Comparison of ENCODE assay signal across 11 mouse cellular contexts in the genomic region with DNA sequence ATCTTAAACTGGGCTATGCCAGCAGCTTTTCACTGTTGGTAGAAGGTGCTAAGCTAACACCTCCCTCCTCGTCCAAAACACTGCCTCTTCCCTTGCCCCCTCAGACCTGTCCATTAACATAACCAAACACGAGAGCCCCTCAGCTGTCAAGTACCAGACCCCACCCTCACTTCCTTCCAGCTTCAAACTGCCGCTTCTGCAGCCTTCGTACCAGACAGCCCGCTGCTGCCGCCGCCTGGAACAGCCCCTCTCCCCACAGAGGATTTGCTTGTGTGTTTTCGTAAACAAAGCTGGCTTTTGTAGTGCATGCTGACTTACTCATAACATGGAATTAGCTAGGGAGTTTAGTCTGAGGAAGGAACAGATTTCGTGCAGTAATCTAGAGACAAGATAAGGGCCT. TPM values are rescaled to one million over a fixed set of nuclear protein-coding genes. Genes with fewer than 3 reads are reported as not detected.
A peak's percentile ranks its signal among the peaks of the same experiment; 100 is the strongest.
DNase-seq lines count a peak whose midpoint lies in the region; ATAC-seq and TF ChIP-seq lines count a peak whose summit lies in the region.
"Had no signal": no experiment of that assay in that cellular context is flagged by ENCODE, and none has a peak within 500 bp of the region (broad histone marks: within the 10 kb centered on the region; RNA-seq: fewer than 3 reads in every experiment).

No protein-coding gene starts in this region.

- TF ChIP-seq CTCF in brain, embryonic 14.5 days (IDR thresholded peaks at IDR 0.05; ENCODE audit: borderline replicate concordance, extremely low read depth, insufficient read depth, insufficient read length): no peak

- no peak for ATAC-seq in kidney, embryonic 15.5 days (replicated peaks; ENCODE audit: low FRiP score)
- no peak for ATAC-seq in hindbrain, embryonic 13.5 days (ENCODE audit: low FRiP score)
- ATAC-seq in neural tube, embryonic 12.5 days (ENCODE audit: low FRiP score, low read depth): no peak
- no peak for ATAC-seq in erythroblast, adult 5-6 weeks (replicated peaks; ENCODE audit: low FRiP score, poor library complexity, severe bottlenecking)

- peak overlapping the region; percentile 91; the same call in 1 of the 2 replicates for H3K27ac ChIP-seq in kidney, embryonic 15.5 days
- peak overlapping the region; percentile 61 for H3K27ac ChIP-seq in hindbrain, embryonic 13.5 days
- no peak overlapping the region for H3K27ac ChIP-seq in neural tube, embryonic 12.5 days
- H3K27ac ChIP-seq: macrophage had no signal

- no peak for TF ChIP-seq POLR2A in brain, embryonic 14.5 days (IDR thresholded peaks at IDR 0.05; ENCODE audit: borderline replicate concordance, extremely low read depth, insufficient read depth, insufficient read length, poor library complexity, severe bottlenecking)

- peak overlapping the region; percentile 73 for H3K4me3 ChIP-seq in kidney, embryonic 15.5 days (replicated peaks)
- H3K4me3 ChIP-seq in hindbrain, embryonic 13.5 days: peak overlapping the region; percentile 73
- H3K4me3 ChIP-seq in neural tube, embryonic 12.5 days: peak overlapping the region; percentile 79

- DNase-seq in kidney, postnatal 25 days: no peak
- DNase-seq in brain, embryonic 14.5 days (ENCODE audit: low read depth): peak; percentile 76
- no peak for DNase-seq in right cerebral cortex, postnatal 10 days (ENCODE audit: low spot score in 2 of 2)
- DNase-seq in urinary bladder, postnatal 10 days (ENCODE audit: low spot score): no peak
- DNase-seq: cerebellum, adult 2 months; heart, postnatal 36 days had no signal

- WGBS in kidney, embryonic 15.5 days: 3% methylated on average over 9 of the region's 9 CpGs
- under 1% methylated on average over 9 of the region's 9 CpGs for WGBS in hindbrain, embryonic 13.5 days
- 2% methylated on average over 9 of the region's 9 CpGs for WGBS in neural tube, embryonic 12.5 days

- no peaks in the 10 kb centered on the region for H3K36me3 ChIP-seq in kidney, embryonic 15.5 days
- no peaks in the 10 kb centered on the region for H3K36me3 ChIP-seq in hindbrain, embryonic 13.5 days
- no peaks in the 10 kb centered on the region for H3K36me3 ChIP-seq in neural tube, embryonic 12.5 days

- peaks cover 77% of the 10 kb centered on the region for H3K4me1 ChIP-seq in kidney, embryonic 15.5 days
- peaks cover 80% of the 10 kb centered on the region for H3K4me1 ChIP-seq in hindbrain, embryonic 13.5 days (replicated peaks)
- peaks cover 71% of the 10 kb centered on the region for H3K4me1 ChIP-seq in neural tube, embryonic 12.5 days

- peaks cover 17% of the 10 kb centered on the region for H3K27me3 ChIP-seq in kidney, embryonic 15.5 days
- H3K27me3 ChIP-seq in hindbrain, embryonic 13.5 days: peaks cover 9% of the 10 kb centered on the region; the same call in 1 of the 2 replicates
- peaks cover 4% of the 10 kb centered on the region; the same call in 1 of the 2 replicates for H3K27me3 ChIP-seq in neural tube, embryonic 12.5 days (replicated peaks)

- H3K9ac ChIP-seq in kidney, embryonic 15.5 days: peak overlapping the region; percentile 18; the same call in 1 of the 2 replicates
- H3K9ac ChIP-seq in hindbrain, embryonic 13.5 days: peak overlapping the region; percentile 55
- H3K9ac ChIP-seq in neural tube, embryonic 12.5 days: peak overlapping the region; percentile 88

- peak overlapping the region; percentile 95 for H3K4me2 ChIP-seq in kidney, embryonic 15.5 days
- H3K4me2 ChIP-seq in hindbrain, embryonic 13.5 days: peak overlapping the region; percentile 85
- H3K4me2 ChIP-seq in neural tube, embryonic 12.5 days (replicated peaks): peak overlapping the region; percentile 94

- no peaks in the 10 kb centered on the region for H3K9me3 ChIP-seq in kidney, embryonic 15.5 days (replicated peaks)
- H3K9me3 ChIP-seq in hindbrain, embryonic 13.5 days: no peaks in the 10 kb centered on the region
- H3K9me3 ChIP-seq in neural tube, embryonic 12.5 days: no peaks in the 10 kb centered on the region

RNA-seq across cellular contexts. Expression of gene Scube3, which starts 1.8 kb away (rescaled TPM):
- polyA plus RNA-seq in kidney, embryonic 15.5 days (2015; fragmentation: Nextera tagmentation; extraction: Ambion mirVana): 17.7 and 19.2 TPM in 2 replicates
- 18.5 and 26.5 TPM in 2 replicates for polyA plus RNA-seq in brain, embryonic 14.5 days (2012; rRNA removed)
- polyA plus RNA-seq in hindbrain, embryonic 13.5 days (2015; fragmentation: Nextera tagmentation; extraction: Ambion mirVana): 5.1 and 5.7 TPM in 2 replicates
- polyA plus RNA-seq in neural tube, embryonic 12.5 days (2016; fragmentation: Nextera tagmentation; extraction: Ambion mirVana): 6.8 and 7.3 TPM in 2 replicates
- not detected in 2 replicates for total RNA-seq in erythroblast, adult 5-6 weeks (2015; ENCODE audit: low replicate concordance)
- total RNA-seq in erythroblast, adult 5-6 weeks (2017; ENCODE audit: low replicate concordance): not detected in 2 replicates

RNA-seq across cellular contexts. Expression of gene Zfp523, which starts 33.2 kb away (rescaled TPM):
- polyA plus RNA-seq in kidney, embryonic 15.5 days (2015; fragmentation: Nextera tagmentation; extraction: Ambion mirVana): 36.3 and 40.1 TPM in 2 replicates
- polyA plus RNA-seq in brain, embryonic 14.5 days (2012; rRNA removed): 85.2 and 111 TPM in 2 replicates
- polyA plus RNA-seq in hindbrain, embryonic 13.5 days (2015; fragmentation: Nextera tagmentation; extraction: Ambion mirVana): 40.2 and 41.6 TPM in 2 replicates
- polyA plus RNA-seq in neural tube, embryonic 12.5 days (2016; fragmentation: Nextera tagmentation; extraction: Ambion mirVana): 45.0 and 53.9 TPM in 2 replicates
- 1.5 and 2.3 TPM in 2 replicates for total RNA-seq in erythroblast, adult 5-6 weeks (2015; ENCODE audit: low replicate concordance)
- 2.1 and 2.5 TPM in 2 replicates for total RNA-seq in erythroblast, adult 5-6 weeks (2017; ENCODE audit: low replicate concordance)

Comparison
In these comparisons a context has a peak if more than half of its experiments do, and no peak if none do; other contexts are left out.
1. H3K9ac ChIP-seq: peak in every context shown above with its lines; median percentile 88 in neural tube, embryonic 12.5 days; 55 in hindbrain, embryonic 13.5 days; 18 in kidney, embryonic 15.5 days.